Mouse (Mus musculus) v-Abl transformed pro-B cells (cell line): ENCODE measurements around the gene Ccni.

Experiments
- in situ Hi-C, 2 experiments: fragments of 400-800 bp; cut with MboI; formaldehyde crosslinking; loops; one replicate each; pipeline ENCODE4 v1.15.1; 2025; ENCODE audit not compliant: unreplicated experiment in 2 of 2

The Ccni gene

DNA sequence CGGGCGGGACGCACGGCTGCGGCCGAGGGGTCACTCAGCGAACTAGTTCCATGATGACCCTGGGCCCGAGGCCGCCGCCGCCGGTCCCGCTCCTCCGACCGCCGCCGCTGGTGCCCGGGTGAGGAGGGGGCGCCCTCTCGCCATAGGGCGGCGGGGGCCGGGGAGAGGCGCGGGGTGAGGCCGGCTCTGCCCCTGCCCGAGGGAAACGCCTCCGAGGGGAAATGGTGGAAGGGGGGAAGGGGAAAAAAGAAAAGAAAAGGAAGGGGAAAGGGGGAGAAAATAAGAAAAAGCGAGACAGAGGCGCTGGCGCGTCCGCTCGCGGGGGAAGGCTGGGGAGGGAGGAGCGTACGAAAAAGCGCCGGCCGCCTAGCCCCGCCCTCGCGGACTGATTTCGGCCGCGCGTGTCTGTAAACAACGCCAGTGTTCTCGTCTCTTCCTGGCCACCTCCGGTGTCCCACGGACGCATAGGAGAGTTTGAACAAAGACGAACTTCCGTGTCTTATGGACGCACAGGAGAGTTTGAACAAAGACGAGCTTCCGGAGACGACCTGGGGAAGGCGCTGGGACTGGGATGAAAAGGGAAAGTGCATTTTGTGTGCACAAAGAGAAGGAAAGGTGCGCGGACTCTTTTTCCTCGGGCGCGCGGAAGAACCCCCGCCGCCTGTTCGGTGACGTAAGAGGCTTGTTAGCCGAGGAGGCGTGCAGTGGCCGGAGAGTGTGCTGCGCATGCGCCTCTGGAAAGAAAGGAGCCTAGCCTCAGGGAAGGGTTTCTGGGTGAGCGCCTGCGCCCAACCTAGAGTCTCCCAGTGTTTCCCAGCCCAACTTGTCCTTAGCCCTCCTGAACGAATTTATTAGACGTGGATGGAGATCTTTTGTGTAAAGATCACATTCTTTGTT lies at the start of gene Ccni, which contains the start of gene 2010109A12Rik:
Gene Ccni, minus strand, starts transcription at position 387 of the 897 bp plus-strand sequence.
Gene 2010109A12Rik, plus strand, starts transcription at position 410 of the 897 bp plus-strand sequence.
- in situ Hi-C loops = loop anchor here in 1 of 2 experiments (5.0 kb wide), 1 partner anchor 61 kb away; the partner anchor contains the start of gene Ccng2

DNA sequence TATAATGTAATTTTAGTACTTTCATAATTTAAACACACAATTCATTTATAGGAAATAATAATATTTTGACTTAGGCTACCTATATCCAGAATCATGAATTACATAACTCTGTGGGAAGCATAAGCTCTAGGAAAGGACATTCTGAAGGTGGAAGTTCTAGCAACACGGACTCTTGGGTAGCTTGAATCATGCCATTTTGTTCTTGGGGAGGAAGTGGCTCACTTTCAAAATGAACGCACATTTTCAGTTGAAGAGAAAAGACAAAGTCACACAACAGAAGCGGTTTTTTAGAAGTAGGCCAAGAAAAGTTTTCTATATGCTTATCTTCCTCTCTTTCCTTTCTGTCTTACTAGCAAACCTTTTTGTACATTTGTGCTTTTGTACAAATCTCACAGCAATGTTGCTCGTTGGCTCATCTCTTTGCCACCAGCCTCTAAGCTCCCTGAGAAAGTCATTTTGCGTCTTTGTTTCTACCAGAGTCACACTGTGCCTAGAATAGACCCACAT lies 49.5 kb upstream of the Ccni start:
- in situ Hi-C loops = loop anchor here in 1 of 2 experiments (25.0 kb wide), 1 partner anchor 744 kb away; the partner anchor contains the start of gene Scarb2

DNA sequence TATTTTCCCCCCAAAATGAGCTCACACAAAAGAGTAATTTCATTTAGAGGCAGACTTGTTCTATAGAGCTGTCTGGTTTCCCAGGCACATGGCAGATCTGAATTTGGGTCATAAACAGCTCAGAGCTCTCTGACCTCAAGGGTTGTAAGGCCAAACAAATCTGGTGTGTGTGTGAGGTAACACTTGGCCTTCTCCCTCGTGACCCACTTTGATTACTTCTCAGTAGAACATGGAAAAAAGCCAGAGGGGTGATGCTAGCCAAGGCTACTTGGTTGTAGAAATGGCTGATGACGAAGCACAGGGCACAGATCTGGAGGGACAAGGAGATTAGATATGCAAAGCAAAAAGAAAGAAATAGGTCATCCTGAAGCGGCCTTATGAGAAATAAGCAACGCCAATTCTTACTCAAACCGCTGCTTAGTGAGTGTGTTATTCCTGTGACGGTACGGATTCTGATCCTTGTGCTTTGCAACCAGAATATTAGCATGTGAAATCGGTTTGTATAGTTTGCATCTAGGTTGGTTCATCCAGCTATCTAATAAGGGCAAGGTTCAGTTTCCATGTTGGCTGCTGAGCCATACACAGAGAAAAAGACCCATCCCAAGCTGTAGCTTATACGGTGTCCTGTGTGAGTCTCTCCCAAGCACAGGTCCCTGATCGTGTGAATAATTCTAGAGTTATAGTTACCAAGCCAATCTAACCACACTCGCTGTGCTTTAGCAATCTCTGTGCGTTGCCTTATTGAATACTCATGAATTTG lies 44.9 kb upstream of the Ccni start:
- in situ Hi-C loops = loop anchor here in 1 of 2 experiments (25.0 kb wide), 1 partner anchor 739 kb away; the partner anchor contains the start of gene Scarb2

DNA sequence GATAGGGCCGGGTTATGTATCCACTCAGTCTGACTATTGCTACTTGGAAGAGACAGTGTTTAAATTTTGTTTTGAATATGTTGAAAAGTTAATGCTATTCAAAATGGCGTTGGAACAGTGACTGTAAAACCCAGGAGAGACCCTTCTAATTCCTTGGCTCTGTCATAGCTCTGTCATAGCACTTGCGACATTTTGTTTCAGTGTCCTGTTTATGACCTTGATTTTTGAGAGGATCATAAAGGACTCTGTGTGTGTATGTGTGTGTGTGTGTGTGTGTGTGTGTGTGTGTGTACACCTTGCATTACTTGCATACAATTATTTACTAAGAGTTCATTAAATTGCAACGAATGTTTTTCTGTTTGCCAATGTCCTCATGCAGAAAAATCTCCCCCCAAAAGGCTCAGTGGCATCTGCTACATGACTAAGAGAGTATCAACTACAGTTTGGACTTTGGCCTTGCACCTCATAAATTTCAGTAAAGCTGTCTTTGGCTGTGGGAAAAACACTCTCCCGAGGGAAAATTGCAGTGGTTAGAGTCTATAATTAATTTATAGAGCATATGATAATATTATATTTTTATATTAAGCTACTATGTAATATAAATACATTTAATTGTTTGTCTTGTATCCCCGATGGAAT lies 43.8 kb upstream of the Ccni start:
- in situ Hi-C loops = loop anchor here in 1 of 2 experiments (25.0 kb wide), 1 partner anchor 738 kb away; the partner anchor contains the start of gene Scarb2

DNA sequence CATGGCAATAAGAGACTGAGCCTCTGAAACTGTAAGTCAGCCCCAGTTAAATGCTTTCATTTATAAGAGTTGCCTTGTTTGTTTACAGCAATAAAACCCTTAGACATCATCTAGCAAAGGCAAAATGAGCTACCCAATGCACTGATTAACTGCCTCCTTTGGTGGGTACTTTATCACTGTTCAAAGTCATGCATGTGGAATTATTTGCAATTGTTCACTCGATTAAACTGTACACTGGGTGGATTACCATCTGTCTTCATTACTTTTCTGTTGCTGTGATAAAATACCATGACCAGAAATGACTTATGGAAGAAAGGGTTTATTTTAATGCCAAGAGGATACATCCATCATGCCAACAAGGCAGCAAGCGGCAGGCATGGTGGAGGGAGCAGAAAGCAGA lies 39.0 kb upstream of the Ccni start:
- in situ Hi-C loops = no loop called here

DNA sequence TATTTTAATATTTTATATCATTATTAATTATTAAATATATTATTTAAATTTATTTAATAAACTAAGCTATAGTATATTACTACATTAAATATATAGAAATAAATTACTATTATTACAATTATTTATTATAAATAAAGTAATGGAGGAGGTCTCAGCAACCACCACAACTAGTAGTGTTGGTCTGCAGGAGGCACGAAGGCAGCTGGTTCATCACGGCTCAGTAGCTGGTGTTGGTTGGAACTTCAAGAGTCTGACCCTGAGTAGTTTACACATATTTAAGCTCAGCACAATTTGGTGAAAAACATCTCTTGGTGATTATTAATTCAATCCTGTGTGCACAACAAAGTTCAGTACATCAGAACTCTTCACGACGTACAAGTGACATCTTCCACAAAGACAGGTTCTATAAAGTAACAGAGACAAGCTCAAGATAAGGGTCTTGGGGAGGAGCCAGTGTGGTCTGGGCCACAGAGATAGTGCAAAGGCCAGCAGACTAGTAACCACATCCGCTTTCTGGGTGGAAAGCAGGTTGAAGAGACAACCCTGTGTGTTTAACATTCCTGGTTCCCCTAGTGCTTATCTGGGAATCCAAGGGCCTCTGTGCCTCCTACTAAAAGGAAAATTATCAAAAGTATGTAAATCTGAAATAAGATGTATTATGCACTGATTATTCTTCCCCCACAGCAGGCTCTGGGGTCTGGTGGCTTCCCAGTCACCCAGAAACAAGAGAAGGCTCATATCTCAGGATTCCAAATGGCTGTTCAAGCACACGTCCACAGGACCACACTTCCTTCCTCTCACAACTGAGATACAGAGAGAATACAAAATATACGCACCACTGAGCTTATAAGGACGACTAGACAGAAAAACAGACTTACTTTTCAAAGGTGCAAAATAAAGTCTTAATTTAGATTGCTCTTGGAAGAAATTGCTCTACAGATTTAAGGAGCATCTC lies 33.6 kb upstream of the Ccni start:
- in situ Hi-C loops = no loop called here

DNA sequence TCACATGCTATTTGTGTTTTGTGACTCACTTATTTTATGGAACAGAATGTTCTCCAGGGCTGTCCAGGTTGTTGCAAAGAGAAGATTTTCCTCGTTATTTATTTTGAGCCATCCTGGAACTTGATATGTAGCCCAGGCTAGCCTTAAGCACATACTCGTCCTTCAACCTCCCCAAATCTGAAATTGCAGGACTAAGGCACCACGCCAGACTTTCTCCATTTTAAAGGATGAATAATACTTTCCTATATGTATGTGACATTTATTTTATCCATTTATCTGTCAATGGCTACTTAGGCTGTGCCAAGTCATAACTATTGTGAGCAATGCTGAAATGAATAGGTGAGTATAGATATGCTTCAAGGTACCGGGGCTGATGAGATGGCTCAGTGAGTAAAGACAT lies 30.2 kb upstream of the Ccni start:
- in situ Hi-C loops = no loop called here

DNA sequence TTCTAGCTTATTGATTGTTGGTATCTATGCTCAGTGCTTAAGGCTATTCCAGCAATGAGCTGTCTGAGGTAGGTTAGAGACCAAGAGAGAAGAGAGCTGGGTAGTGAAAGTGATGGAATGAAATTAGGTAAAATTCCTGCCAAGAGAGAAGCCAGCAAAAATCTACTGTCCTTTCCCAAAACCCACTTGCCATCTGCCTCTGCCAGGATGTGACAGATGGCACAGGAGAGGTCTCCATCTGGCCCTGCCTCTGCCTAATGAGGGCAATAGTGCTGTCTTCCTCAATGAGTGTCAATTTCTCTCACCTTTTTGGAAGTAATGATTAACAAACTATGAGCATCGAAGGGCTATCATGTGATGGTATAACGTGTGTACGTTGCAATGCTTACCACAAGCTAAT lies 29.6 kb upstream of the Ccni start:
- in situ Hi-C loops = no loop called here

DNA sequence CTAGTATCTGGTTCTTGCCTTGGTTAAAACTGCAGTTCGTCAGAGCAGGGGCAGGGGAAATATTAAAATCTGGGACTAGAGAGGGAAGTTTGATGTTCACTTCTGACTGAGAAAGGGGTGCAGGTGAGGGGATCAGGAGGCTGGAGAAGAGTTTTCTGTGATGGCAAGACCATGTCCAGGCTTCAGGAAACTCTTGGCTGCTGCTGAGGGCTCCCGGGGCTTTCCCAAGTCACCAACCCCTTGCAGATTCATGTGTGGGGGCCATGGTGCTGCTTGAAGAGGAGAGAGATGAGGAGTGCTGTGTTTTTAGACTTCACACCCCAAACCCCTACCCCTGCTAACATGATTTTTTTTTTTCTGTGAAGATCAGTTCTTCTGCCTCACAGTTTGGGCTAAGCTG lies 28.3 kb upstream of the Ccni start:
- in situ Hi-C loops = no loop called here

DNA sequence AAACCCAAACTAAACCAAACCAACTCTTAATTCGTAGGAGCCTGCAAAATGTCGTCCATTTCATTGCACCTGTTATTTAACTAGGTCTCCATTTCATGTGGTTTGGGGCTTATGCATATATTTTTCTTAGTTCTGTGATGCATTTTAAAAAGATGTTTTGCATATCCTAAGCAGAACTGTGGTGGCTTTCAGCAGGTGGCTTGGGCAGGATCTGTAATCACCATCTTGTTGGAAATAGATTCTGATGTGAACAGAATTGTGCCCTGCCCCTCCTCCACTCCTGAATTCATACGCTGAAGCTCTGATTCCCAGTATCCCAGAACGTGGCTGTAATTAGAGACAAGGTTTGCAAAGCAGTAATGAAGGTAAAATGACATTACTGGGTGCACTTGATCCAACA lies 27.8 kb upstream of the Ccni start:
- in situ Hi-C loops = no loop called here

DNA sequence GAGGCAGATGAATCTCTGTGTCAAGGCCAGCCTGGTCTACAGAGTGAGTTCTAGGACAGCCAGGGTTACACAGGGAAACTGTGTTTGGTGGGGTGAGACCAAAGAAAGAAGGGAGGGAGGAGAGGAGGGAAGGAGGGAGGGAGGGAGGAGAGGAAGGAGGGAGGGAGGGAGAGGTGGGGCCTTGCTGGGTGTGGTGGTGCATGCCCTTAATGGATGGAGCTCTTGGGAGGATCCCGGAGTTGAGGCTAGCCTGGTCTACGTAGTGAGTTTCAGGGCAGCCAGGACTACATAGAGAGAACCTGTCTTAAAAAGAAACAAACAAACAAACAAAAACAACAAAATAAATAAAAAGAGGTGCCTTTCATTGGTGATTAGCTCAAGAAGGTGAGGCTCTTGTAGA lies 26.5 kb upstream of the Ccni start:
- in situ Hi-C loops = no loop called here

DNA sequence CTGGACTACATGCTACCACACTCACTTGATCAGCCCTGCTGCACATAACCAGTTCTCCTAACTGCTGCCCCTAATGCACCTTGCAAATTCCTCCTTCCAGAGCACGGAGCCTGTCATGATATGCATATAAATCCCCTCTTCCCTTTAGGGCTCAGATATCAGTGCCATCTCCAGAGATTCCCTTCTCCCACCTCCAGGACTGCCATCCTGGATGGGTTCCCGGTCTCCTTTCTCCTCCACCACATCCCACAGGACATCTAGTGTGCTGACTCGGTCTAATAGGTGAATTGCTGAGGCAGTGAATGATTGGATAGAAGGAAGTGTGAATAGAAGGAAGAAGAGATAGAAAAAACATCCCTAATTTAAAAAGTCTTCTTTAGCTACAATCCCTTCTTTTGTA lies 25.4 kb upstream of the Ccni start:
- in situ Hi-C loops = no loop called here

DNA sequence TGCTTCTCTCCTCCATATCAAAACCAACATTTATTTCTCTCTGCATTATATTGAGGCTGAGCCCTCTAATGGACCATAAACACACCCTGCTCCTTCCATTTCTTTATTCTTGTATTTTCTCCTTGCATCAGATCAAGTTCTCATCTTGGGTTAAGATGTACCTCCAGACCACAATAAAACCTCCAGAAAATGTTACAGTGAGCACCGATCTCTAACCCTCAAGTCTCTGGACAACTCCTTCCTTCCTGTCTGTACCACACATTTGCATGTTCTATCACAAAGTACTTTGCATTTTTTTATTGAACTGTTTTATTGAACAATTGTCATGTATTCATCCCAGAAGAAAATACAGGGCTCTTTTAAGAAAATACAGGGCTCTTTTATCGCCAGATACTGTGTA lies 23.2 kb upstream of the Ccni start:
- in situ Hi-C loops = no loop called here

DNA sequence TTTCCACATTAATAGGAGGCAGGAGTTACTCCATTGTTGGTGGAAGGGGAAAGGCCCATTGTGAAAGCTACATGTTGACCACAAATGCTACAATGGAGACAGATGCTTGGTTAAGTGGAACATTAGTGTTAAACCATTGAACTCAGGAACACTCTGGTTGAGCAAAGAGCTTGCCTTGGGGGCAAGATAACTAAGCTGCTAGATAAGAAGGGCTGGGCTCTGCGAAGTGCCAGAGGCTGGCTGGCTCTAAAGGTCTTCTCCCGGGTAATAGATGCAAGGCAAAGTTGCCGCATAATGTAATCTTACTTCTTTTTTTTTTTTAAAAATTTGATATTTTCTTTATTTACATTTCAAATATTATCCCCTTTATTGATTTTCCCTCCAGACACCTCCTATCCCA lies 20.9 kb upstream of the Ccni start:
- in situ Hi-C loops = no loop called here

DNA sequence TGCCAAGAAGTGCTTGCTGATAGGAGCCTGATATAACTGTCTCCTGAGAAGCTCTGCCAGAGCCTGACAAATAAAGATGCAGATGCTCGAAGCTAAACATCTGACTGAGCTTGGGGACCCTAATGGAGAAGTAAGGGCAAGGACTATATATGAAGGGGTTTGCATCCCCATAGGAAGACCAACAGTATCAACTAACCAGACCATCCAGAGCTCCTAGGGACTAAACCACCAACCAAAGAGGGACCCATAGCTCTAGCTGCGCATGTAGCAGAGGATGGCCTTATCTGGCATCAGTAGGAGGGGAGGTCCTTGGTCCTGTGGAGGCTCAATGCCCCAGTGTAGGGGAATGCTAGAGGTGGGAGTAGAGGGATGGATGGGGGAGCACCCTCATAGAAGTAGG lies 18.3 kb upstream of the Ccni start:
- in situ Hi-C loops = no loop called here

DNA sequence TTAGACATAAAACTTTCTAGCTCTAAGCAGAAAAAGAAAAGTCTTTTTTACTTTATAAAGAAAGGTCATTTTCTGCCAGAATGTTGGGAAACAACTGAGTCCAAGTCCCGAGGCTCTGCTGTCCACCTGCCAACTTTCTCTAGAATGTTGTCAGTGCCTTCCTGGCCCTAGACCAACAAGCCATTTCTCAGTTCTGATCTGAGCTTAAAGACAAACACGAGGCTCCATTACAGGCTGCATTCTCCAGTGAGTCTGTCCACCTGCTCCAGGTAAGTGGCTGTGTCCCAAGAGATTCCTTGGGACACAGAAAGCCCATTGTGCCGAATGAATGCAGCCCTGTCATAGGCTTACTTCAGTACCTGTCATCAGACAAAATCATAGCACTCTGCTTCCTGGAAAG lies 15.4 kb upstream of the Ccni start:
- in situ Hi-C loops = no loop called here

DNA sequence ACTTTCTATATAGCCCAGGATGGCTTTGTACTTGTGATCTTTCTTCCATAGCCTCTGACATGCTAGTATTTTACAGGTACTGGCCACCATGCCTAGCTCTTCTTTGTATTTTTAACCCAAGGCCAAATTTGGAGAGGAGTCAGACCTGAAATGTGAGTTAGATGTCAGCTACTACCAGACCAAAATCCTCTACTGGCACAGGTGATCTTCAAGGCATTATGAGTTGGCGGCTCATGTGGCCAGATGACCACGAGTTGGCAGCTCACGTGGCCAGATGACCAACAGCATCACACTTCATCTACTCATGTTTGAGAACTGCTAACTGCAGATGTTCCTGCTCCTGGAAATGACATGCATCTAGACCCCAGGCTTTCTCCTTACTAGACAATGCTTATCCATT lies 12.1 kb upstream of the Ccni start:
- in situ Hi-C loops = no loop called here

DNA sequence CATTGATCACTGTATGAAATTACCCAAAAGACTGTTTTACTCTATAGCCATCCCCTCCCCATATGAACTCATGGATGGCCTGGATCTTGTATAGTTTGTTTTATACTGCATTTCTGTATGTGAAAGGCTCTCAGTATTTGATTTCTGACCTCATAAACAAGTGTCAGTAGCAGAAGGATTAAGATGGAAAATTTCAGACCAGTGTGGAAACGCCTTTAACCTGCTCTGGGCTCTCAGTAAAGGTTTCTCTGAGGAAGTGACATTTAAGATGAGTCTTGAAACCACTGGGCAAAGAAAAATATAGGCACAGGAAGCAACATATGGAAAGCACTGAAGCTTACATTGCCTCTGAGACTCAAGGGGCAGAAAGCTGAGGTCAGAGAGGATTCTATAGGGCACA lies 1.3 kb upstream of the Ccni start:
- in situ Hi-C loops = loop anchor here in 1 of 2 experiments (5.0 kb wide), 1 partner anchor 60 kb away; the partner anchor contains the start of gene Ccng2

DNA sequence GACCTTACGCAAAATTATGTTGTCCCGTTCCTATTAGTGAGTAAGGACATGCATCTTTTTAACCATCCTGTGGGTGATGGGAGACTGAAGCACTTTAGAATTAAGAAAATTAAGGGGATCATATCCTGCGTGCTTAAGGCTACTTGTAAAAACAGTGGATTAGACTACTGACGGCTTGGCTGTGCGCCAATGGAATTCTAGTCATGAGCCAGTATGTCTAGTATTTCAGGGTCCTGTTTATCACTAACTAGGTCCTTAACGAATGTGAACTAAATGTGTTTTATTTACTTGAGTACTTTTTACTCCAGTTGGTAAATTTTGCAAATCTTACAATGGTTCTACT lies 682 bp upstream of the Ccni start:
- in situ Hi-C loops = loop anchor here in 1 of 2 experiments (5.0 kb wide), 1 partner anchor 60 kb away; the partner anchor contains the start of gene Ccng2
